Mouse (Mus musculus) adrenal gland, postnatal 25 days (tissue): ENCODE results near the gene Rhoh. TPM values are rescaled to one million over a fixed set of nuclear protein-coding genes. Genes with fewer than 3 reads are reported as not detected.

Source experiments
- DNase-seq: peaks from one replicate; pipeline ENCODE4 v3.0.0; 2021; ENCODE audit warnings: mixed read lengths
- total RNA-seq: library from RNA; stranded (reverse); gene quantifications from 2 replicates; pipeline ENCODE4 v1.2.3, GENCODE M21; 2021

The Rhoh gene
- total RNA-seq, 1 experiment from 2014 or later, result 0.30 TPM

DNA sequence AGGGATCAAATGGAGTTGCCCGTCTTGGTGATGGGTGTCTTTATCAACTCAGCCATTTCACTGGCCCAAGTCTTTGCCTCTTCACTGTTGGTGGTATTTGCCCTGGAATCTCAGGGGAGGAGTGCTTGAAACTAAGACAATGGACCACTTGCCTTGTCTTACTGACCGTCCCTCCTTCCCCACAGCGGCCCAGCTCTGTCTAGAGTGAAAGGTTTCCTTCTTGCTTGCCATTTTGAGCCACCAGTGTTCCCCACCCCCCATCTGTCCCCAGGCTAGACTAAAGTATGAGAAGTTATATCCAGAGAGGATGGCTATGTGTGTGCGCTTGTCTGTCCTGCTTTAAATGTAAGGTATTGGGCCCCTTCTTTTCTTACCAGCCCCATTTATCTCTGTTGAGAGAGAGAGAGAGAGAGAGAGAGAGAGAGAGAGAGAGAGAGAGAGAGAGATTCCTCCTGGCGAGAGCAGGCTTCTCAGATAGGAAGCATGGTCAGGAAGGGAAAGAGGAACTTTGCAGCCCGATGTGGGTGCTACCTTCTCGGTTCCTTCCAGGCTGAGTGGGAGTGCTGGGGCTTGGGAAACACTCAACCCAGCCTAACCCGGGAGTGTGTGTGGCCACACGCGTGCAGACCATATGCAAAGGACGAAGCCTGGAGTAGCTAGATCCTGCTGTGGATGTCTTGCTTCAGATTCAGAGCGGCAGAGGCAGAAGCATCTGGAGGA, 572 bp upstream of the Rhoh start:
- DNase-seq, result no peak

DNA sequence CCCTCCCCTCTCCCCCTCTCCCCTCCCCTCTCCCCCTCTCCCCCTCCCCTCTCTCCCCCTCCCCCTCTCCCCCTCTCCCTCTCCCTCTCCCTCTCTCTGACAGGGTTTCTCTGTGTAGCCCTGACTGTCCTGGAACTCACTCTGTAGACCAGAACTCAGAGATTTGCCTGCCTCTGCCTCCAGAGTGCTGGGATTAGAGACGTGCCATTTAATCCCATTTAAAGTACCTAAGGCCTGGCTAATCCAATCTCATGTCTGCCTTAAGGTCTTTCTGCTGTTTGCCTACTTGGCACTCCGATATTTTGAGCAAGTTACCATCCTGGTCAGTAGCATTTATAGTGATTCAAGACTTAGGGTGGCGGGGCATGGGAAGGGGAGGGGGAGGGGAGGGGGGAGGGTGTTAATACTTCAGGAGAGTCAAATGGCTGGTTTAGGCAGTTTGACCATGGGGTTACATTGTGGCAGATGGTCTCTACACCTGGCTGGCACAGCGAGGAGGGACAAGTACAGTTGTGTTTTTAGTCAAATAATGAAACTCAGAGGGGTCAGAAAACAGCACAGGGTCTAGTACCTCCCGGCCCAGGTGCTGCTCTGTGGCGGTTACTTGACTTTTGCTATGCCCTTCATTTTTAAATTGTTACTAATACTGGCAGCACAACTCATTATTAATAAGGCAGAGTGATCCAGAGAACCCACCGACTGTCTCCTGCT, 1.4 kb downstream of the Rhoh start:
- no peak for DNase-seq

DNA sequence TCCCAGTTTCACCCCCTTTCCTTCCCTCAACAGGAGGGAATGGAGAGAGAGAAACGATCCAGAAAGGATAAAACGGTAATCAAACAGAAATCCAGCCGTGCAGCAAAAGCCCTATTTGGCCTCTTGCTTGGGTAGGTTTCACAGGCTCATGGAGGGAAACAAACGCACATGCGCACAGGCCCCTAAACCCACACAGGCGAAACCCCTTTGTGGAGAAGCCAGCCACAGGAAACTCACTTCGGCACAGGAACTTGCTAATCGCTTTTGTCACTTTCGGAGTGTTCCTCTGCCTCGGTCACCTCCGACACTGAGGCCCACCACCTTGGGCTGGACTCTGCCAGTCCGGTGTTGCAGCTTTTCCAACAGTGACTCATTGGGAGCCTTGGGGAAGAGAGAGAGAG, 2.3 kb downstream of the Rhoh start:
- no peak for DNase-seq

DNA sequence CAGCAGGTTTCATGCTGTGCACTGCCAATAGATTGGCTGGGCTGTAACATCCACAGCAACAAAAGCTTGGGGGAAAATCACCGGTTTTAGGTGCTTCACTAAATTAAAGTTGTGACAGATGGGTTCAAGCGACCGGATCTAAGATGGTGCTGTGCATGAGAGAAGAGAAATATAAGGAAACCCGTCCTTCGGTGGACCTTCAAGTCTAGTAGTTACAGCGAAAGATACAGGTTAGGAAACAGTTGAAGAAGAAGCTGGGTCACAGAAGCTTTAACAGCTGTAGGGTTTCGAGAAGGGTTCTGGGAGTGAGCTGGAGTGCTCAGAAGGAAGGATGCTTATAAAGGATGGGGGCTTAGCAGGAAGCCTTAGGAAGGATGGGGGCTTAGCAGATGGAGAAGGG, 3.5 kb downstream of the Rhoh start:
- no peak for DNase-seq

DNA sequence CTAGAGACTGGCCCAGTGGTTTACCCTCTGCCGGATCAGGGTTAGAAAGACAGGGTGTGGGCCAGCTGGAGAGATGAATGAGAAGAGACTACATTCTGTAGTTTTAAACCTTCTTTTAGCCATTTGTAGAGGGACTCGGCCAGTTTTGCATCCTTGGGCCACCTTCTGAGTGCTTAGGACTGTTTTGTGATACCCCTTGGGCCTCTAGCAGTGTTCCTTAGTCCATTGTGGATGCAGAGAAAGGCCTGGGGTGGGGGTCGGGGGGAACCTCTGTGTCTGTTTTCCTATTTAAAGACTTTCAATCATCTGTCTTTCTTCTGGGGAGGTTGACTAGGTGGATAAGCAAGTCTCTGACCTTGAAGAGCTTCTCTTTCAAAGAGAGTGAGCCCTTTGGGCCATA, 3.9 kb downstream of the Rhoh start:
- DNase-seq, result no peak

DNA sequence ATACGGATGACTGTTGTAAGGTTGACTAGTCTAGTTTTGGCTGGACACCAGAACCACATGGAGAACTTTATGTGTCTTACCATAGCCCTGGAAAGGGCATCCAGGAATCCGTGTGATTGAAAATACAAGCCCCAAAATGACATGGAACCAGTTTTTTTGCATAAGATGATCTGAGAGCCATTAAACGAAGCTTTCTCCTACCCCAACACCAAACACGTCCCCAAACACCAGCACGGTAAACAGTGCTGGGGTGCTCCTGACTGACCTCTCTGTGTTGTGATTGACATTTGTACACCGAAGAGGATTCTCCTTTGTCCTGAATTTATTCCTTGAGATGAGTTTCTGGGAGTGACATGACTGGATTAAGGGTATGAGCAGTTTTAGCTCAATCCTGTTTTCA, 5.6 kb downstream of the Rhoh start:
- no peak for DNase-seq

DNA sequence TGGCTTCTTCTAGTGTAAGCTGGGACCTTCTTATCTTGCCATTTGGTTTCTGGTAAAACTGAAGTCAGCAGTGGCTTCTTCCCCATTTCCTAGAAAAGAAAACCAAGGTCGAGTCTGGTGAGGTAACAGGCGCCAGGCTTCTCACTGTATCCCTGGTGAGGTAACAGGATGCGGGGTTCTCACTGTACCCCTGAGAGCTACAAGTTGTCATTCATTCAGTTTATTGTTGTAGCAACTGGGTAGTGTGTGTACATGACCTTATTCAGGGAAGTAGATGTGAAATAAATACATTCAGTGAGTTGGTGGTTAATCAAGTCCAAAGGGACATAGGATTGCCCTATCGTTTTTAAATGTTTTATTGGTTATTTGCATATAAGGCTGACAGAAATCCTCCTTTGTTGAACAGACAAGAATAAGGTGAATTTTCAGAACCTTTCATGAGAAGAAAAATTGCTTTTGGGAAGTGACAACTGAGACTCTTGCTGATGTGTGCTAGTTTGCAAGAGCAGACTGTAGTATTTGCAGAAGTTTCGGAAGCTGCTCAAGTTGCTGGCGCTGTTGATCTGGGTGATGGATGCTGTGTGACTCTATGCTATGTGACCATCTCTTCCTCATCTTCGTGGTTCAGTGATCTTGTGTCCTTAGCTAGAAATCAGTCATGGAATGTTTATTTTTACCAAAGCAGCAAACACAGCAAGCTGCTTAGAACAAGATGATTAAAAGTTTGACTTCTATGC, 6.5 kb downstream of the Rhoh start:
- no peak for DNase-seq

DNA sequence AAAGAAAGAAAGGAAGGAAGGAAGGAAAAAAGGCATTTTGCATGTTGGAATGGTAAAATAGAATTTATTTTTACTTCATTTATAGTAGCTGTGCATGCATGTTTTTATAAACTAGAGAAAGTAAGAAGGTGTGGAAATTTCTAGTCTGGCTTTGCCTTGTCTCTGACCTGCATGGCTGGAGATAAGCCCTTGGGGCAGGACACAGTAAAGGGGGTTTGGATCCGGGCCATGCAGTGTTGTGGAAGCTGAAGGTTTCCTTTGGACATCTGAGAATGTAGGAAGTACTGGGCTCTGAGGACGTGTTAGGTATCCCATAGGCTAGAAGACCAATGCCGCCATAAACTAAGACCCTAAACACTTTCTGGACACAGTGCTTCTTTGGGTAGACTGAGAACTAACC, 7.4 kb downstream of the Rhoh start:
- no peak for DNase-seq

DNA sequence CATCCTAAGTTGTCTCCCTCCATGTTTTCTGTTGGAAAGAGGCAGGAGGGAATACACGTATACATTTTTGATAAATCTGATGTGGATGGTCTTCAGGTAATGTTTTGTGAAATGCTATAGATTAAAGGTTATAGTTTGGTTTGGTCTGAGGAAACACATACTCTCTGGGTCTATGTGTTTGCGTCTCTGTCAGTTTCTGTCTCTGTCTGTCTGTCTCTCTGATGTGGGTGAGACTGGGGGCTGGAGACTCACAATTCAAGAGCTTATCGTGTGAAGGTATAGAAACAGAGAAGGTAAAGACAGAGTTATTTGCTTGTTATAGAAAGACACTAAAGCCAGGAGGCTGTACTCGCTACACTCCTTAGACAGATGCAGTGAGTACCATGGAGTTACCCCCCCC, 8.6 kb downstream of the Rhoh start:
- no peak for DNase-seq

DNA sequence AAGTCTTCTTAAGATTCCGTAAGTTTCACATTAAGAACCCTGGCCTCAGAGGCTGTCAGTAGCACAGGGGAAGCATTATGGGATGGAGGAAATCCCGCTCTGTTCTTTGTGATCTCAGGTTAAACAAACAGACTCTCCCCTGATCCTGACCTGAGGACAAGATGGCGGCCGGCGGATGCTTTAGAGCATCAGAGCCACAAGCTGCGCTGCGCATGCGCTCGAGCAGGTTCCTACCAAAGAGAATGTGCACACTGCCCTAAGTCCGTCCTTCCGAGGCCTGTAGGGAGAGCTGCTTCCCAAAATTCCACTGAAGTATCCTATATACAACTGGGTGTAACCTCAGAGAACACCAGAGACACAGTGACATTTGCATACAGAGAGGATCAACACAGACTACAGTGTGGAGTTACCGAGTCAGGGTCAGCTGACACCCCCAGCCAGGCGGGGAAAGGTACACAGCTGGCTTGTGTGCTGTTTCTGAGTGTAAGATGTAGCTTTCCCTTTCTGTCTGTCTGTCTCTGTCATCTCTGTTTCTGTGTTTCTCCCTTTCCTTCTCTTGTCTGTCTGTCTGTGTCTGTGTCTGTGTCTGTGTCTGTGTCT, 10.4 kb downstream of the Rhoh start:
- no peak for DNase-seq

DNA sequence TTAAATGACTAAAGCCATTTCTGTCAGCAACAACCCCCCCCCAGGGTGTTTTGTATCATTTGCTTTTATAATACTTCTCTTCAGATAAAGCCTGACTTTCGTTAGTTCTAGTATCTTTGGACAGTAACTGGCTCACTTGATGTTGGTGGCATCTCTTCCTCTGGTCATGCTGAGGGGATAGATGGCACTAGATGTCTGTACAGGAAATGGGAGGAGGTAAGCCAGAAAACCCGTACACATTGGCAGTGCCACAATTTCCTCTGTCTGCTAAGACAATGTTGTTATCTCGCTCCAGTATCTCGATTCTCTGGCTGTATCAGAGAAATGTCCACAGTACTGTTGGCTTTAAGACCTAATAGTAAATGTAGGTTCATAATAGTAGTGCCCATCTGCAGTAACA, 12.2 kb downstream of the Rhoh start:
- DNase-seq, result no peak

DNA sequence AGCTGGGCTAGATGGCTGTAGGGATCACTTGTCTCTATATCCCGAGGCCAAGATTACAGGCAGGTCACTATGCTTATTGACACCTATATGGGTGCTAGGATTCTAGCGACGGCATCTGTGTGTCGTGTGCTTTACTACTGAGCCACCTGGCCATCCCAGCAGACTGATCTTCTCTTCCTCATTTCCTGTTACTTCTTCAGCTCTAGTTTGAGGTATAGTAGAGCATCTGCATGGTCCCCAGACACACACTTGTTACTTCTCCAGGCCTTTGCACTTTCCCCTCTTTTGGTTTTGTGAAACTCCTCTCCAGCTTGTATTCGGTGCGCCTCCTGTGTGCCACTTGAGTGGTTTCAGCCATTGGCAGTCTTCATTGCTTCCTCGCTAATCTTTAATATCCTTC, 14.3 kb downstream of the Rhoh start:
- DNase-seq, result no peak

DNA sequence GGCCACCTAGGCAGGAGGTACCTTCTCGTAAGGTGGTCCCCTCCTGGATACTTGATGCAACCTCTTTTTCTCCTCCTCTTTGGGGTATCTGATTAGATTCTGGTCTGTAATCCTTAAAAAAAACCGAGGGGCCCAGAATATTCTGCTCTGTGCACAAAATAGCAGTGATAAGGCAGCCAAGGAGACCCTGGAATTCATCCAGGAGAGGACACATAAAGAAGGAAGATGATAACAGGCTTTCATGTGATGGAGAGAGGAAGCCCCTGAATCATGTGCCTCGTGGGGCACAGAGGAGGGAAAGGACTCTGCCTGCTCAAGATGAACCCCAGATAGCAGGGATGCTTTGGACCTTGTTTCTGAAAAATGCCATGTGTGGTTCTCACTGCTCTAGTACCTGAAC, 17.4 kb downstream of the Rhoh start:
- DNase-seq, result no peak

DNA sequence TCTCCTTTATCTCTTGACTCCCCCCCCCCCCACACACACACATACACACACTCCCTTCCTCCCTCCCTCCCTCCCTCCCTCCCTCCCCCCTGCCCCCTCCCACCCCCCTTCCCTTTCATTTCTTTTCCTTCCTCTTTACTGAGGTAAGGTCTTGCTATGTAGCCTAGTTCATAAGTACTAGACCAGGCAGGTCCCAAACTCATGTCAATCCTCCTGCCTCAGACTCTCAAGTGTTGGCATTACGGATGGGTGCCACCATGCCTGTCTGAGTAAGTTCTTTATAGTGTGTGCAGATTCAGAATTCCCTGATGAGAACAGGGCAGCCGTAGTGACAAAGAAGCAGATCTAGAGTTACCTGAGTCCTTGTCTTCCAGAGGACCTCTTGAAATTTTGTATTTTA, 20.2 kb downstream of the Rhoh start:
- no peak for DNase-seq

DNA sequence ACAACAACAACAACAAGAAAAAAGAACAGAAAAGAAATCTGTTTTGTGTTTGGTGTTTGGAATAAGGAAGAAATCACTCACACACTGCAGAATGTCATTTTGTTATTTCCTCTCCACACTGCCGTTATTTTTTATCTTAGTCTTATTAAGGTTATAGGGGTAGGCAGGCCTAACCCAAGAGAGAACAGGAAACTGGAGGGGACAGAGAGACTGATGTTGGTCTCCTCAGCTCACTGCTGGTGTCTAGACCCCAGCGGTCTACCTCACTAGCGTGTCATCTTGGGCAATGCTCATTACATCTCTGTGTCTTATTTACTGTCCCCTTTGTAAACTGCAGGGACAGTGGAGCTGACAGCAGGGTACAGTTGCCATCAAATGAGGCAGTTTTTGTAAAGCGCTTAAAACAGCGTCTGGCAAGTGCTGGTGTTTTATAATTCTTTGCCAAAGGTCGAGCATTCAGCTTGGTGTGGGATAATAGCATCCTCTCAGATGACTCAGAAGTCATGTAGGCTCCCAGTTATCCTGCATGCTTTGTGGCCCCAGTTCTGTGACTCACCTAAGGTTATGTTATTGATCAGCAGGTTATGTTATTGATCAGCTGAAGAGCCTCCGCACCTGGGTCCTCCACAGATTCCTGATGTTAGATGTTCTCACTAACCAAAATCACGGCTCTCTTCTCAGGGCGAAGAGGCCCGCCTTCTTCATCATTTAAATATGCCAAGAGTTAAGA, 21.6 kb downstream of the Rhoh start:
- DNase-seq, result no peak

DNA sequence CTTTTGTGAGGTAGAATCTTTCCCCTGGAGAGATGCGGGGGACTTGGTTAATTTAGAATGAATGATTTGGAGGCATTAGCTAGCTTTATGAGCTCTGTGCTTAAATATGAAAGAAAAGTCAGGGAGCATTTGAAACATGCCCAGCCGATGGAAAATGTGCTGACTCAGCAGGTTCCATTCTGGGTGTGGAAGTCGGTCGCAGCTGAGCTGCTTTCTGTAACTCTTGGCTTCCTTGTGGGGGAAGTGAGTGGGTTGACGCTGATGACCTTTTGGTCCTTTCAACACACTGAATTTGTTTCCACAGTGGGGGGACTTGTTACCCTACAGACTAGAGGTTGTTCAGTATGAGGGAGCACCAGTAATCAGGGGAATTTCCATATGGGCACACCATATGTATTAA, 22.3 kb downstream of the Rhoh start:
- no peak for DNase-seq

DNA sequence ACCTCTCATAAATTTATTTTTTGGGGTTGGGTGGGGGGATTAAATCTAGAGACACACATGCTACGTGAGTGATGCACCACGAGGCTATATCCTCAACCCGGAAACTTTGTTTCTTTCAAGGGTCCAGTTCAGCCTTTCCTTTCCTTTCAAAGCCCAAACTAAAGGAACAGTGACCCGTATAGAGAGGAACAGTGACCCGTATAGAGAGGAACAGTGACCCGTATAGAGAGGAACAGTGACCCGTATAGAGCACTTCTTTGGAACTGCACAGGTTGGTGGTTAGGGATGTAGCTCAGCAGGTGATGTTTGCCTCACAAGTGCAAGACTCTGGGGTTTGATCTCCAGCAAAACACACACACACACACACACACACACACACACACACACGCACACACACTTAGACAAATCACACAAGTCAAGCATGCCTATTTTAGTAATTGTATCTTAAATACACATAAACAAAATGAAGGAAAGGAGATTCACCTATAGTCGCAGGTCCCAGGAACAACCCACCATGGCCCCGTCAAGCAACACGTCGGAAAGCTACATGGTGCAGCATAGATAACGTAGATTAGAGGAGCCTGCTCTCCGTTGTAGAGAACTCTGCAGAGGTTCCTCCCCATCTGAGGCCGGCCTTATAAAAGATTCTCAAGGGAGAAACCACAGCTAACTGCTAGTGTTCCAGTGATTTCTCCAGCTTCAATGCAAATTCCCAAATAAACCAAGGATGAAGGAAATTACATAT, 24.9 kb downstream of the Rhoh start:
- no peak for DNase-seq

DNA sequence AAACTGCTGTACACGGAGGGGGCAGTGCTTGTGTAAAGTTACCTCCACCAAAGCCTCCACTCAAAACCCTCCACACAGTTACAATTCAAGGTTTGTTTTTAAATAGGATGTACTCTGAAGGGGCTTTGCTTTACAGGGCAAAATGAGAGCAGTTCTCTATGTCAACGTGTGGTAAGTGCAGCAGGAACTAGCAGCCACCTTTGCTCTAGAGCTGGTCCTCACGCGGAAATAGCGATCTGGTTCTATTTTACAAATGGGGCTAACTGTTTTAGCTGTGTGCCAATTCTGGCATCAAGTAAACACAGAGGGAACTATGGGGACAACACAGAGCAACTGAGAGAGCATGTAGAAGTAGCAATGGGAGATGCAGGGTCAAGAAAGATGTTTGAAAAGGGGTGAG, 27.1 kb downstream of the Rhoh start:
- DNase-seq, result no peak

DNA sequence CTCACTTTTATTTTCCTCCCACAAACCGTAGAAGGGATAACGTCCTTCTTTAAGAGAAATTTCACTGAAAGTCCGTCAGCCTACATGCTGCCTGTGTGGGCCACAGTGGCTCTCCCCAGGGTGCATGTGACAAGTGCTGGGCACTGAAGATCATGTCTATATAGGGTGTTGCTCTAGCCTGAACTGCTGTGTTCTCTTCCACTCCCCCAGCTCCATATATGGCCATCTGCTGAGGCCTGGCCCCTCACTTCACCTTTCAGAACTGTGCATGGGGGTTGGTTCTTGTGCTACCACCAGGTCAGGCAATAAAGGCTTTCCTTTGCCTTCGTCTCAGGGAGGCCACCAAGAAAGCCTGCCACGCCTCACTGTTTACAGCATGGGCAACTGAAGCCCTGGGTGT, 28.0 kb downstream of the Rhoh start:
- no peak for DNase-seq

DNA sequence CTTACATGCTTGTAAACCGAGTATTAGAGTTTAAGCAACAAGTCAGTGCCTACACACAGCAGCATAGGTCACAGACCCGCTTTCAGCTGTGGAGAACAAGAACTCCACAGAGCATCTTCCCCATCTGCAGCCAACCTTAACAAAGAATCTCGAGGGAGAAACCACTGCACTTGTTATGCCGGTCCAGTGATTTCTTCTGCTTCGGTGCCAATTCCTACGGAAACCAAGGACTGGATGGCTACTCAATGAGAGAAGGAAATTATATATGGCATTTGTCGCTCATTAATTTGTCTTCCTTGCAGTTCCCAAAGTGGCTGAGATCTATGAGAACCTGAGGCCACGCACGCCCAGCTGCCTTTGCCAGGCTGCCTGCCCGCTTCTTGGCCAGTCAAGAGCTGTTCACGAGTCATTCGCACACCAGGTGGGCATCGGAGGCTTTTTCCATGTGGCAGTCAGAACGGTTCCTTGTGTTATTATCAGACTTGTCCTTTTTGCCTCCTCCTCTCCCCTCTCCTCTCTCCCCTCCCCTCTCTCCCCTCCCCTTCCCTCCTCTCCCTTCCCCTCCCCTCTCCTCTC, 30.3 kb downstream of the Rhoh start:
- DNase-seq, result no peak

DNA sequence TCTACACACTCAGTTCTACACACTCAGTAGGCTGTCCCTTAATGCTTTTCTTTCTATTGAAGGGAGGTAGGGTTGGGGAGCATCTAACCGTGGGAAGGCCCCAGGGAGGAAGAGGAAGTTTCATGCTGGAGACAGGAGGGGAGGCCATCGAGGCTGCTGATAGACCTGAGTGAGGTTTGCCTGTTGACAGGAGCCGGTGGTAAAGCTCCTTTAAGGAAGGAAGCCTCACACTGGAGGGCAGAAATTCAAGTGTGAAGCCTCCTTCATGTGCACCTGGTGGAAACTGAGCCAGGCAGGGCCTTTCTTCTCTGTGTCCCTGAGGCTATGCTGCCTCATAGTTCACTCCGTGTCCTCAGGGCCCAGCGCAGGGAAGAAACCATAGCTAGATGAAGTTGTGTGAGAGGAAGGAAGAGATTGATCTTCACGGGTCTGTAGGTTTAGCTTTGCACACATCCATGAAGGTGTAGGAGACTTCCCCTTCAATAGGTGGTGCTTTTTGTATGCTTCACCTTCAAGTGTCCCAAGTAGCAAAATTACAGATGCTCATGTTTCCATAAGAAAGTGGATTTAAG, 34.2 kb downstream of the Rhoh start:
- no peak for DNase-seq
